Mouse (Mus musculus): ENCODE measurements around the gene Pigx. TPM values are rescaled to one million over a fixed set of nuclear protein-coding genes. Genes with fewer than 3 reads are reported as not detected.

Gene Pigx
- total RNA-seq, 2 experiments from 2014 or later, result 10.5 to 12.7 TPM

GRCm38 (mm10) chr16:32062226-32062625, 37.3 kb downstream of the Pigx start:
- DNase-seq (ENCODE audit: low spot score), result no peak

DNA sequence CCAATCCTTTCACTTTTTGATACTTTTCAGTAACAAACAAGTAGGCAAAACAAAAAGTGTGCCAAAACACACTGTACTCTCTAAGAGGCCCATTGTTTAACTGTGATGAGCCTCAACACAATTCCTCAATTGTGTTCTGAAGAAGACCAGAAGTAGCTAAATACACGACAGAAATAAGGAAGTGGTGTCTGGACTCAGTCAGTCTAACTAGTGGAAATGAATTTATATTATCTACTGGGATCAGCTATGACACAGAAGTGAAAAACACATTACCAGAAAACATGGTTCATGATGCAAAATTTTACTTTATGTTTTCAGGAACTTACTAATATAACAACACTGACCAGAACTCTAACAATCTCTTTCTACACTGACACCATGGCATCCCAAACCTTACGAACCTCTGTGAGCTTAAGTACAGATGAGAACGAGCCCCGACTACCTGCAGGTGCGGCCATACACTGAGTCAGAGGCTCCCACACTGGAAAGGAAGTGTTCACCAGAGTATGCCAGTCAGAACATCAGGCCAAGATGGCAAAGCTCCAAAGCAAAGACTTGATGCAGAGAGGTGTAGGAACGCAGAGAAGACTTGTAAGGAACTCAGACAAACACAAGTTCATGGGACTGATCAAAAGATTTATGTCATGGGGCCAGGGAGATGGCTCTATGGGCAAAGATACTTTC, 39.6 kb downstream of the Pigx start:
- DNase-seq (ENCODE audit: low spot score), result no peak

DNA sequence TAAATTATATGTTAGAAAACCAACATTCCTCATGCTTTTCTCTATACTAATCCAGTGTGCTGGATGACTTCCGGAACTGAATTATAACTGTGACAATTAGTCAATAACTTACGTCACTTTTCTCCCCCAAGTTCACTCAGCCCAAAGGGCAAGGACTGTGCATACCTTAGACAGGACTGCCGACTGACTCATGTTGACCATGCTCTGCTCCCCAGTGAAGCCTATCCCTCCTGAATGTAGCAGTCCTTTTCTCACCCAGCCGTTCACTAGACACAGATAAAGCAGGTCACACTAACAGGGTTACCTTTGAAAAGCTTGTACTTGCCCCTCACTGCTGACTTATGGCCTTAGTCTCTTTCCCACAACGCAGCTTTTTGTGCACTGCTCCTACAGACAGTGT, 40.7 kb downstream of the Pigx start:
- DNase-seq (ENCODE audit: low spot score), result no peak

DNA sequence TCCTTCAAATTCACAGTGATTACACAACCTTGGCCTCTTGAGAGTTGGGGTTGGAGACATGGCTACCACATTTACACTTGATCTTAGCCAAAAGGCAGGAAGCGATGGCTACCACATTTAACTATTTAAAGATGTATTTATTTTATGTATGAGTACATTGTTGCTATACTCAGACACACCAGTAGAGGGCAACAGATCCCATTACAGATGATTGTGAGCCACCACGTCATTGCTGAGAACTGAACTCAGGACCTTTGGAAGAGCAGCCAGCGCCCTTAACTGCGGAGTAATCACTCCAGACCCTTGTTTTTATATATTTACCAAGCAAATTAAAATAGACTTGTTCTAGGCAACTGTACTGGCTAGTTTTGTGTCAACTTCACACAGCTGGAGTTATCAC, 57.2 kb downstream of the Pigx start:
- DNase-seq (ENCODE audit: low spot score), result no peak

Other genes with a start within 250 kb of the Pigx start
- gene Meltf, start 220.9 kb downstream of the Pigx start, total RNA-seq (2021), result not detected
- 1 to 10 TPM in 1 of 2 experiments, under 1 TPM in 1; 0.33 to 1.2 TPM for gene Pigz, start 165.9 kb downstream of the Pigx start, total RNA-seq (2021)
- 10 to 100 TPM; 52.7 to 56.6 TPM for gene 0610012G03Rik, start 151.2 kb downstream of the Pigx start, total RNA-seq (2021)
- 10 to 100 TPM; 12.4 to 13.6 TPM for gene Ncbp2, start 151.2 kb downstream of the Pigx start, total RNA-seq (2021)
- 10 to 100 TPM; 10.8 to 11.9 TPM for gene Senp5, start 96.5 kb downstream of the Pigx start, total RNA-seq (2021)
- 10 to 100 TPM; 12.3 to 15.7 TPM for gene Pak2, start 20.4 kb downstream of the Pigx start, total RNA-seq (2021)
- 10 to 100 TPM in 1 of 2 experiments, 1 to 10 TPM in 1; 9.3 to 10.9 TPM for gene Cep19, start 60 bp upstream of the Pigx start, total RNA-seq (2021)
- 1 to 10 TPM; 1.3 to 2.1 TPM for gene Nrros, start 65.9 kb upstream of the Pigx start, total RNA-seq (2021)
- gene Bex6, start 80.1 kb upstream of the Pigx start, total RNA-seq (2021), result not detected
- gene Fbxo45, start 147.4 kb upstream of the Pigx start, total RNA-seq (2021), result 10 to 100 TPM; 16.1 to 16.7 TPM
- 1 to 10 TPM; 5.2 to 7.4 TPM for gene Wdr53, start 147.5 kb upstream of the Pigx start, total RNA-seq (2021)
- gene Smco1, start 171.7 kb upstream of the Pigx start, total RNA-seq (2021), result 10 to 100 TPM; 58.3 to 81.5 TPM
- 1 to 10 TPM; 8.7 to 8.9 TPM for gene Rnf168, start 177.7 kb upstream of the Pigx start, total RNA-seq (2021)
- 10 to 100 TPM; 13.0 to 15.3 TPM for gene Ubxn7, start 232.5 kb upstream of the Pigx start, total RNA-seq (2021)